Mouse (Mus musculus): ENCODE results near the gene Bmp4.

GRCm38 (mm10) chr14:46427251-46427650, 36.8 kb upstream of the Bmp4 start:
- TF ChIP-seq POLR2A (IDR thresholded peaks at IDR 0.05; ENCODE audit: borderline replicate concordance, insufficient read depth, low read length): no peak
- no peak for TF ChIP-seq CTCF (IDR thresholded peaks at IDR 0.05; ENCODE audit: borderline replicate concordance, insufficient read depth, low read depth, low read length)
